Mouse (Mus musculus): Measurements from ENCODE around the gene Unk.

Unk gene

DNA sequence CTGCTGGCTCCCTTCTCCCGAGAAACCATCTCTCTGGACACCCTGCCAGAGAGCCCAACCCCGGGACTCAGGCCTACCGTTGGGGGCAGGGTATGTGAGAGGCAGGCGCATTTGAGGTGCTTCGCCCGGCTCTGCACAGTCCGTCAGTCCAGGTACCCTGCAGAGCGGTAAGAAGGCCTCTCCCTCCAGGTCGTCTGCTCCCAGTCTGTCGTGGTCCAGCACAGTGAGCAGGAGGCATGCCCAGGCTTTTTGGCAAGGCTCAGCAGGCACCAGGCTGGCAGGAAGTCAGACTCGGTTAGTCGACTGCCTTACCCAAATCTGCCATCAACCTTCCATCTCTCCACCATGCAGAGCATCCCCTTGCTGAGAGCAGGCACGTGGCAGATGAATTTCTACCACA lies 33.4 kb downstream of the Unk start:
- DNase-seq (ENCODE audit: extremely low spot score) = no peak

DNA sequence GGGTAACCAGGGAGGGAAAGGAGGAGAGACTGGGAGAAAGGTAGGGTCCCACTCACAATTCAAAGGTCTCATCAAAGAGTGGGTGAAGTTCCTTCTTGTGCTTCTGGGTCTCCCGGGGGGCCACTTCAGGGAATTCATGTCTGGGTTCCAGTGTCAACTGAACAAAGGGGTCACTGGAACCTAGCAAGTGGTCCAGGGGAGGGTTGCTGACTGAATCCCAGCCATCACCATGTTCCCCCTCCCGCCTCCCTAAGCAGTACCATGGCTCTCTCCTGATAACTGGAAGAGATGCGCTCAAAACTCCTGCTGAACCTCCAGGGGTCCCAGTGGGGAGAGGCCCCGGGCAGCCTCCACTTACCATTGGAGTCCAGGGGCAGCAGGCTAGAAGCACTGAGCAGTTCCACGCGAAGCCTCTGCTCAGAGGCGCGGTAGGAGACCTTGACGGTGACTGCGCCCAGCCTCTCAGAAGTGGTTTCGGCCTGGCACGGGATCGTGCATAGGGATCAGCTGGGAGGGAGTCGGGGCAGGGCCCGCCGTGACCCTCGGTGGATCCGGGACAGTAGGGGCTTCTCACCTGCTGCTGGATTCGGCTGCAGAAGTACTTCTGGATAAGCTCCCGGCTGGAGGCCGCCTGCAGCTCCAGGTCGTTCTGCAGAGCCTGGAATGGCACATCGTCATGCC lies 34.2 kb downstream of the Unk start:
- no peak for DNase-seq (ENCODE audit: extremely low spot score)

DNA sequence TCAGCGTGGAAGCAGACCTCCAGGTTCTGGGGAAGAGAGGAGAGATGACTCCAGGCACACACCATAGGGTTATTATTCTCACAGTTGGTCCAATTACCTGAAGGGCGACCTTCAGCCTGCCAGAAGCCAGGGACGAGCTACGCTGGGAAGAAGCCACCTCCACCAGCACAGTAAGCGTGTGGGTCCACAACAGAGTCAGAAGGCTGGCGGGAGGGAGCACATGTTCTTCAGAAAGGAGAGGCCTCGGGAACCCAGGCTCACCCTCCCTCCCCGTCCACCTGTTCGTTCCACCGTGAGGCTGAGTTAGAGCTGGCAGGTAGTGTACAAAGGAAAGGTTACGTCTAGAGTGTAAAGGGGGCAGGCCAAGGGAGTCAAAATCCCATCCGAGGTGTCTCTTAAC lies 35.2 kb downstream of the Unk start:
- no peak for DNase-seq (ENCODE audit: extremely low spot score)

DNA sequence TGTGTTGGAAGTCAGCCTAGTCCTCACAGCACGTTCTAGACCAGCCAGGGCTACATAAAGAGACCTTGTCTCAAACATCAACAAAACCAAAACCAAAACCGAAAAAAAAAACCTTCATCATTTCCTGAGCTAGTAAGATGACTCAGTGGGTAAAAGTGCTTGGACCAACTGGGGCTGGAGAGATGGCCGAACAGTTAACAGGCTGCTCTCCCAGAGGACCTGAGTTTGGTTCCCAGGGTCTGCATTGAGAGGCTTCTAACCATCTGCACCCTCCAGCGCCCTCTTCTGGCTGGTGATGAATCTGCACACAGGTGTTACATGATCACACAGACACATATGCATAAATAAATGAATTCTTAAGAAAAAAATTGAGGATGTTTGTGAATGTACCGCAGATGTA lies 41.4 kb downstream of the Unk start:
- no peak for DNase-seq (ENCODE audit: extremely low spot score)

DNA sequence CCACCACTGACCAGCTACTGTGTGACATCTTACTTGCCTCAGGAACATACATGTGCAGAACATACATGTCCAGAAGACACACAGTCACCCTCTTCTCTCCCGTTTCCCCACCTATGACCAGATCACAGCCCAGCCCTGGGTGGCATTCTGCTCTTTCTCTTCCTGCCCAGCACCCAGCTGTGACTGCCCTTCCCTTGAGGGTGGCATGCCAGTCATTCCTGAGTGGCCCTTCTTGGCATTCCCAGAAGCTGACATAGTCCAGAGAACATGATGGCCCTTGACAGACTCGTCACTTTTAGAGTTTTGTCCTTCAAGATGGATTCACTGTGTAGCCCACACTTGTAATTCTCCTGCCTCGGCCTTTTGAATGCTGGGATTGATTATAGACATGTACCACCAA lies 42.5 kb downstream of the Unk start:
- DNase-seq (ENCODE audit: extremely low spot score) = no peak

DNA sequence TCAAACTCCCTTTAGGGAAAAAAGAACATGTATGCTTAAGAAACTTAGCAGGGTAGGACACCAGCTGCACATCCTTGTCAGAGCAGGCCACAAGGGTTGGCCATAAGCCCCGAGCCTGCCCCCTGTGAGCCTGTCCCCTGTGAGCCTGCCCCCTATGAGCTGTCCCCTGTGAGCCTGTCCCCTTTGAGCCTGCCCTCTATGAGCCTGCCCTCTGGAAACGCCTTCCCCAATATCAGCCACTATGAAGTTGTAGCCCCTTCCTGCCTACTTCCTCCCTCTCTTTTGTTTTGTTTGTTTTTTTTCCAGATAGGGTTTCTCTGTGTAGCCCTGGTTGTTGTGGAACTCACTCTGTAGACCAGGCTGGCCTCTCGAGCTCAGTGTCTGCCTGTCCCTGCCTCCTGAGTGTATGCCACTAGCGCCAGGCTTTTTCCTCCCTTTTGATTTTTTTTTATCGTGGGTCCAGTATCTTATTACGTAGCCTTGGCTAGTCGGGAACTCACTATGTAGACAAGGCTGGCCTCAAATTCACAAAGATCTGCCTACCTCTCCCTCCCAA lies 44.4 kb downstream of the Unk start:
- DNase-seq (ENCODE audit: extremely low spot score) = no peak

DNA sequence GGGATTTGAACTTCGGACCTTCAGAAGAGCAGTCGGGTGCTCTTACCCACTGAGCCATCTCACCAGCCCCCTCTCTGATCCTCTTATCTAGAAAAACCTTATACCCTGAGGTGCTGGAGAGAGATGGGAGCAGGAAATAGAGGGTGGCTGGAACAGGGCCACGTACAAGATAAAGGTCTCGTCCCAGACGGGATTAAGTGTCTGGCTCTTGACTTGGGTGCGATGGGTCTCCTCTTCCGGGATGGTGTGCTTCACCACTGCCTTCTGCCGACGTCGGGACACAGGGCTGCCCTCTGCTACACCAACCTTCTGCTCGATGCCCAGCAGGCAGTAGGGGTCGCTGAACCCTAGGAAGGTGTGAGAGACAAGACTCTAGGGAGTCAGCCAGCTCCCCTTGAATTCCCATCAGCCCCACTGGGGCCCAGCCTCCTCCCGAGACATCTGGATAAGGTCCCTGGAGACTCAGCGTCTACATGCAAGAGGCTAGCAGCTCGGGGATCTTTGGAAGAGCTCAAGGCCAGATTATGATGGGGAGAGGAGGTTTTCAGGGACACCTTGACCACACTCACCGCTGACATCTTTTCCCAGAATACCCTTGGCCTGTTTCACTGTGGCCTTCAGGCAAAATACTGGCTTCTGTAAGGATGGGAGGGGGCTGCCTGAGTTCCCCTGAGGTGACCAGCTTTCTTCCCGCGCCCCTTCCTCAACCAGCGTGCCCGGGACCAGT lies 45.6 kb downstream of the Unk start:
- DNase-seq (ENCODE audit: extremely low spot score) = no peak

DNA sequence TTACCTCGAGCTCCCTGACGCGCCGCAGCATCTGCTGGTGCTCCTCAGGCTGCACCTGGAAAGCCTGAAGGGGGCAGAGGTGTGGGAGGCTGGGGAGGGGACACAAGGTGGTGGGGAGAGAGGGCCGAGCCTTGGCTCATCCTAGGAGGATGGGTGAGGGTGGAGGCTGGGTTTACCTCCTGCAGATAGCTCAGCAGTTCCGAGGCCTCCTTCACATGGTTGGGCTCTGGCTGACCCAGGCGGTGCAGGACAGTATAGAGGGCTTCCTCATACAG lies 46.1 kb downstream of the Unk start:
- no peak for DNase-seq (ENCODE audit: extremely low spot score)

DNA sequence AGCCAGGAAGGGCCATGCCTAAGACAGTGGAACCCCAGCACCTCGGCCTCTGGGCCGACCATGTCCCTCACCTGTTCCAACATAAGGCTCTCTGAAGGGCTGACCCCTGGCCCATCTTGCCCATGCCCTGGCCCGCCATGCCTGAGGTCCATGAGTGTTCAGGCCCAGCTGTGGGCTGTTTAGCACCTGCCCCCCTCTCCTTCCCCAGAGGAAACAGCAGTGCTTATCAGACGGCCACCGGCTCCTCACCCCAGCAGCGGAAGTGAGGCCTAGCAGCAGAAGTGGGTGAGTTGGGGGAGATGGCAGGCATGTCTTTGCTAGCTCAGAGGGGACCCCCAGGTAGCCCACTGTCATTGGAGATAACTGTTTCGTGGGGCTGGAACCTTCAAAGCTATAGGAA lies 46.7 kb downstream of the Unk start:
- DNase-seq (ENCODE audit: extremely low spot score) = no peak

DNA sequence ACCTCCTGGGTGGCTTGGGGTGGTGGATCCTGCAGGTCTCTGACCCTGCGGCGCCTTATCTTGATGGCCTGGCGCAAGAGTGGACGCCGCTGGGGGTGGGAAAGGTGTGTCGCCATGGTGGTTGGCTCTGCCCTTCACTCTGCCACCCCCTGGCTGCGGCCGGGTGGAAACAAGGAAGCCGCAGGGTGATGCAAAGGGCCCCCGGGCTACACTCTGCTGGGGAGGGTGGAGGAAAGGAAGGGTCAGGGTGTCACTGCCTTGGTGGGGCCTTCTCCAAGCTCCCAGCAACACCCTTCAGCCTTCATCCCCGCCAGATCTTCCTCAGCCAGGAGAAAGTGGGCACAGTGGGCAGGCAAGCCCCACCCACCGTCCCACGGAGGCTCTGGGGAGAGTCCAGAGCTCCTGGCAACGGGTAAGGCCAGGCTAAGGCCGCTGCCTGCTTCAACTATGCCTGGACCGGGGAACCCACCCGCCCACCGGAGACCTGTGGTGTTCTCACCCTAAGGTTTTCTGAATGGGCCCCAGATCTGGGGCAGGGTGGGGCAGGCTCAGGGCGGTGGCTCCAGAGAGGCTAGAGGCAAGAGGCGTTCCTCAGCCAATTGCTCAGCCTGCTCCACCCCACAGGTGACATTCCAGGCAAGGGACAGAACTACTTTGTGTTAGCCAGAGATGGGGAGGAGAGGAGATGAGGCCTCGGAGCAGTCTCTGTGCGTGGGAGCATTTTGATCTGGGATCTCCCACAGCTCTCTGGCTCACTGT lies 47.5 kb downstream of the Unk start, which contains the start of gene Unc13d:
Gene Unc13d, minus strand, starts transcription at position 516 of the 759 bp plus-strand sequence.
- DNase-seq (ENCODE audit: extremely low spot score) = no peak

DNA sequence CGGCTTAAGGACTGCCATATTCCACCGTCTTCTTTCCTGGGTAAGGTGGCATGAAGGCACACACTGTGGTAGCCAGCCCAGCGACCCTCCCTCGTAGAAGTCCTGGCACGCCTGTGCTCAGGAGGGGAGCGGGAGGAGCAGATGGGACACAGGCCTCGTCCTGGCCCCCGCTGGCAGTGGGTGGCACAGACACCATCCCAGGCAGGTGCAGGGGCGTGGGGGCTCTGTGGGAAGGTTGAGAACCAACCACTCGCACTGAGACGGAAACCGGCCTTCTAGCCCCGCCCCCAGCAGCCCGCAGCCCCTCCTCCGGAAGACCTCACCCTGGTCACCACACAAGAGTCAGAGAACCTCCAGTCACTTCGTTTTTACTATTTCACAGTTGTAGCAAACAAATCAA lies 48.1 kb downstream of the Unk start:
- DNase-seq (ENCODE audit: extremely low spot score) = peak; percentile 86

DNA sequence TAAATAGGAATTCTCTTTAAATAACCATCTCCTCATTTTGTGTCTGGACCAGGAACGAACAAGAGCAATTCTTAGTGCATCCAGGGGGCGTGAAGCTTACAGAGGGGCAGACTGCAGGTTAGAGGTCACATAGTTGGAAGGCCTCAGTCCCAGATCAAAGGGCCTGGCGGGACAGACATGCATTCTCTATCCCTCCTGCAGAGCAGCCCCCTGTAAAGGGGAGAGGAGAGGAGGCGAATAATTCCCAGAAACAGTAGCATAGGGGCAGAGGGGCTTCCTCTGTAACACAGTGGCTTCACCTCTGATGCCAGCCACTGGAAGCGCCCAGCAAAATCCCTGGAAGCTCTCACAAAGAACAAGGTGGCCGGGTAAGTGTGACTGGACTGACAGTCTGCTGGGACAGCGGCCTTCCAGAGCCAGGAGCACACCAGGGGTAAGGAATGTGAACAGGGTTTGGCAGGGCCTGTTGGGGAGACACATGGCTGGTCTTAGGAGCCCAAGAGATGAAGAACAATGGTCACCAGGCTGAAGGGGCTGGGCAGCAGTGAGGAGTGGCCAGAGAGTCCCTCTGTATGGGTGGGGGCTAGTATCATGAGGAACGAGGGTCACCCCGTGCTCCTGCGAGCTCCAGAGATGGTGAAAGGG lies 48.7 kb downstream of the Unk start:
- peak; percentile 82 for DNase-seq (ENCODE audit: extremely low spot score)

DNA sequence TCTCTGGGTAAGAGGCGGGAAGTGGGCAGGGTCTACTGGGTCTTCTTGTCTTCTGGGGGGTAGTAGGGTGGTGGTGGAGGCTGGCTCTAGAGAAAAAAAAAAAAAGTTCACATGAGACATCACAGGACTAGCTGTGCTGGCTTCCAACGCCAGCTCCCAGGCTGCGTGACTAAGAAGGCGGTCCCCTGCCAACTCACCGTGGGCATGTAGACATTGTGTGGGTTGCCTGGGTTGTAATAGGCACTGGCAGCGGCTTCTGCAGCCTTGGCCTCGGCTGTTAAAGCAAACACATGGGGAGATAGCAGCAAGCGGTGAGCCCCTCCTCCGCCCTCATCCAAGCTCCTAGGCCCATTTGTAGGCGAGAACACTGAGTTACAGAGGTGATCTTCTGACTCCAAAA lies 49.4 kb downstream of the Unk start:
- DNase-seq (ENCODE audit: extremely low spot score) = no peak

DNA sequence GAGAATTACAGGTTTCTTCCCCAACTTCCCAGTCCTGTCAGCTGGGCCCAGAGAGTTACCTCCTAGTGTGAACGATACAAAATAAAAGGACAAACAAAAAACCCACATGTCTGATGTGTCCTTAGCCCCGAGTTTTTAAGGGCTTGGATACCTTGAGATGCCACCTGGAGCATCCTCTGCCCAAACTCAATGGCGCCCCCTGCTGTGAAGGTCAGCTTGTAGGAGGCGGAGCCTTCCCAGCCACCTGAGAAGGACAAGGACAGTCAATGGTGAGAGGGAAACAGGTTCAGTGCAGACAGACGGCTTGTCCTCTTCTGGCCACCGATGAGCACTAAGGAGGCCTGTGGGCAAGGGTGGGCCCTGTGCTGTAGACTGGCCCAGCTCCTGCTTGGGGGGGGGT lies 51.0 kb downstream of the Unk start:
- no peak for DNase-seq (ENCODE audit: extremely low spot score)

DNA sequence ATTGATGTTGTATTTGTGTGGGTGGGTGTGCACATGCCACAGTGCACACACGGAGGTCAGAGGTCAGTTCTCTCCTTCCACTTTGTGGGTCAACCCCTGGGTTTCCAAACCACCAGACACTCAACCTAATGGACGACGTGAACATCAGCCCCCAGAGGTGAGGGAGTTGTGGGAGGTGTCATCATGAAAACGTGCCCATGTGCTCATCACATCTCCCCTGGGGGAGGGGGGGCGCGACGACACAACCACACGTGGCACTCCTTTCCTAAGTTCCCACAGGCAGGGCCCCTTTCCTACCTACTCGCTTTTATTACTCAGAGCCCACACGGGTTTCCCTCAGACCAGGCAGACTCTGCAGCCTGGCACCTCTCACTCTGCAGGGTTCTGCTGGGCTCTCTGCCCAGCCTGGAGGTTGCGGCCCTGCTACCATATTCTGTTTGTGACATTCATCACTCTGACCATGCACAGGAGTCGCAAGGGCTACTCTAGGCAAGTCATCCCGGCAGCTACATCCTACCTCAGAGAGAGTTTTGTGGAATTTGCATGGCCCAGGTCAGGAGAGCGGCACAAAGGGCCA lies 53.1 kb downstream of the Unk start:
- DNase-seq (ENCODE audit: extremely low spot score) = no peak

DNA sequence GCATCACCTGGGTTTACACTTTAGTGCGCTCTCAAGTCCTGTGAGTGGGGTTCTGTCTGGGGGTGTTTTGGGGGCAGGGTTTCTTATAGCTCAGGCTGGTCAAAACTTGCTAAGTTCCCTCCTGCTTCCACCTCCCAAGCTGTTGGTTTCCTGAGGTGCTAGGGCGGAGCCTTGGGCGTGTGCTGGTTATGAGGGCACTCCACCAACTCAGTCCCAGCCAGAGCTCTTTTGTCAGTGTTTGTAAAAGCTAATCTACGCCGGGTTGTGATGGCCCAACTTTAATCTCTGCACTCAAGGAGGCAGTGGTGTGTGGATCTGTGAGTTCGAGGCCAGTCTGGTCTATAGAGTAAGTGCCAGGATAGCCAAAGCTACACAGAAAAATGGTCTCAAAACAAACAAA lies 54.0 kb downstream of the Unk start:
- DNase-seq (ENCODE audit: extremely low spot score) = no peak

DNA sequence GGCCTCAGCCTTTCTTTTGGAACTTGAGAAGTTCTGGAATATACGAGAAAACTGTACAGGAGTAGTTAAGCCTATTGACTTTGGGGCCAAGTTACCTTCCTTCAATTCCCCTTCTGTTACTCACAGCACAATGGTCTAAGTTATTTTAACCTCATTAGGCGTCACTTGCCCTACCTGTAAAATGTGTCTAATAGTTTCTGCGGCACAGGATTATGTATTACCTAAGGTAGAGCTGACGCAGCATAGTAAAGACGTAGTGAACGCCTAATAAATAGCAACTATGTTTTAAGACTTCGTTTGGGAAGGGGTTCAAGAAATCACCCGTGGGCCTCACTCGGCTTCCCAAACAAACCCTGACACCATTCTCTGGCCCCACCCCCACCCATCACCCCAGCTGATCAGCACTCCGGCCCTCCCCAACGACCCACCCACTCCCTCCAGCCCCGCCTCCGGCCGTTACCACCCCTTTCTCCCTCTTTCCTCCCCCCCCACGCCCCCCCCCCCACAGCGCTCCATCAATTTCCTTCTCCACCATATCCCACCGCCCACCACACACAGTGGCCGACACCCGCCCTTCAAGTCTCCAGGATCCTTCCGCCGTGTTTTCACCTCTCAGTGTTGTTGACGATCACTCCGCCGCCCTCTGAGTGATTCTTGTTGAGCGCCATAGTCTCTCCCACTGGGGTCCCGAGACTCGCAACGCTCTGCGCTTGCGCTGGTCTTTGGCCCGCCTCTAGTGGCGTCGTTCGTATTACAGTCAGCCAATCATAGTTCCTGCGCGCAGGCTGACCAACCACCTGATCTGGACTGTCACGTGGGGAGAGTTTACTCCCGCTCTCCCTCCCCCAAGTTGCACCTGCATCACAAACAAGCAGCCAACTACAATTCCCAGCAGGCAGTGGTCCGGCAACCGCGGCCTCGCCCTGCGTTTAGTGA lies 56.4 kb downstream of the Unk start, which contains the start of gene Wbp2:
Gene Wbp2, minus strand, starts transcription at position 738 of the 936 bp plus-strand sequence.
- peak; percentile 96 for DNase-seq (ENCODE audit: extremely low spot score)

DNA sequence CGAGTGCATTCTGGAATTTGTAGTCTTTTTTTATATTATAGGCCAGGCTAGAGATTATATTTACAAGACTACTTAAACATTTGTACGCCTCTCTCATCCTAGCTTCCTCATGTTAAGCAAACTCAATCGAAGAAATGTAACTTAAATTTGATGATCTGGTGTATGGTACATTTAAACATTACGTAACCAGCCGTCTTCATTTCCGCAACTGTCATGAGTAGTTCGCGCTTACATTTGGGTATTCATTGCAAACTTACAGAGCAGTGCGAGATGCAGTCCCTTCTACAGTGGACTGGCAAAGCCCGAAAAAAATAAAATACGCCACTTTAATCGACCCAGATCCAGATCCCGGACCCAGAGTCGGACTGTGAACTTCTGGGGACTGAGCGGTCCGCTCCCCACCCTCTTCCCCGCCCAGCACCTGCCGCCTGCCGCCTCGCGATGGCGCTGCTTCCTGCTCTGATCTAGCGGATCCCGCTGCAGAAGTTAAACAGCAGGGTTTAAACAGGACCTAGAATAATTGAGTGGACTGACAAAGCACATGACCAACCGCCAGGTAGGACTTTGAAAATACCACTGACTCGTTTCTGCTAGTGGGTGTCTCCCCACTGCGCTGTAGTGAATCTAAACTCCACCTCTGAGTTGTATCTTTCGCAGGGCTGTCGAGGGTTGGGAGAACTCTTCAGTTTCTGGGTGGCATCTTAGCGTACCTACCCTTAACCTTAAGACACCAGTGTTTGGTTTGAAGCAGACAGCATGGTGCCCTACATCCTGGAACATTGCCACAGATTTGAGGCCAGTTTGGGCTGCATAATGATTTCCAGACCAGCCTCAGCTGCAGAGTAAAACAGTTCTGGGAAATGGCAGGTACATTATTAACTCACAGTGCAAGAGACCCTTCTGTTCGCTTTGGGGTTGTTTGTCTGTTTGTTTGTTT lies 57.3 kb downstream of the Unk start:
- peak; percentile 87 for DNase-seq (ENCODE audit: extremely low spot score)

DNA sequence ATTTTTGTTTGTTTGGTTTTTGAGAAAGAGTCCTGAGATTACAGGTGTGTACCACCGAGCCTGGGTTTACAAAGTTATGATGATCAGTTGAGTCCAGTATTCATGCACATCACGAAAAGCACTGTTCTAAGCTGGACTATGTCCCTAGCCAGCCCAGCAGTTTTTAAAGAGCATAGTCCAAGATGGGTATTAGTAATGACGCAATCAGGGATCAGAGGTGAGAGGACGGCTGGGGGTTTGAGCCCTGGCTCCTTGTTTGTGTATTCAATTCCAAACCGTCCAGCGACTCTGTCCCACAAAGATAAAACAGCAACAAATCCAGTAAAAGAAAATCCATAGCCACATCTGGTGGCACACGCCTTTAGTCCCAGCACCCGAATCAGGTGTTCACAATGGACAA lies 58.1 kb downstream of the Unk start:
- DNase-seq (ENCODE audit: extremely low spot score) = no peak
